Mouse (Mus musculus): ENCODE results near the gene 4930415O20Rik. TPM values are rescaled to one million over a fixed set of nuclear protein-coding genes. Genes with fewer than 3 reads are reported as not detected.
A peak's percentile ranks its signal among the peaks of the same experiment; 100 is the strongest.
"Not testable (repeated sequence)": the region's sequence is repeated elsewhere in the genome, so short reads cannot be mapped to it uniquely, and the experiment has no call there.

Gene 4930415O20Rik
- polyA plus RNA-seq, 1 experiment from 2014 or later: not detected

GRCm38 (mm10) chr15:98573293-98573692, 2.5 kb downstream of the 4930415O20Rik start:
- H3K27ac ChIP-seq: no peak overlapping the region
- ATAC-seq (ENCODE audit: low FRiP score): no peak
- H3K4me3 ChIP-seq (replicated peaks): no peak overlapping the region

GRCm38 (mm10) chr15:98579310-98579709, 8.5 kb downstream of the 4930415O20Rik start:
- no peak for ATAC-seq (ENCODE audit: low FRiP score)
- Histone ChIP-seq H3K9ac (no peak overlapping the region), H3K4me1 (no peaks in the 10 kb centered on the region), H3K4me3 (replicated peaks) (no peak overlapping the region), H3K4me2 (no peak overlapping the region), H3K27me3 (no peaks in the 10 kb centered on the region), H3K9me3 (no peaks in the 10 kb centered on the region), H3K27ac (no peak overlapping the region), H3K36me3 (replicated peaks) (no peaks in the 10 kb centered on the region)
- 93% methylated on average over 2 of the region's 2 CpGs for WGBS

More at GRCm38 (mm10) chr15:98573293-98573692, 2.5 kb downstream of the 4930415O20Rik start:
- Histone ChIP-seq H3K4me1 (peaks cover 10% of the 10 kb centered on the region), H3K36me3 (replicated peaks) (no peaks in the 10 kb centered on the region), H3K9me3 (no peaks in the 10 kb centered on the region), H3K4me2 (no peak overlapping the region), H3K9ac (no peak overlapping the region), H3K27me3 (no peaks in the 10 kb centered on the region)
- WGBS: 80% methylated on average over 4 of the region's 4 CpGs

GRCm38 (mm10) chr15:98579795-98580464, 9.1 kb downstream of the 4930415O20Rik start:
- ATAC-seq (ENCODE audit: low FRiP score): peak; percentile 86
- H3K4me3 ChIP-seq (replicated peaks): no peak overlapping the region
- H3K9ac ChIP-seq: no peak overlapping the region
- 0 out of 2 replicates have a peak, but pooled peaks cover 3% of the 10 kb centered on the region for H3K4me1 ChIP-seq
- WGBS: 36% methylated on average over 5 of the region's 5 CpGs
- no peaks in the 10 kb centered on the region for H3K27me3 ChIP-seq
- no peaks in the 10 kb centered on the region for H3K9me3 ChIP-seq
- H3K4me2 ChIP-seq: no peak overlapping the region
- no peaks in the 10 kb centered on the region for H3K36me3 ChIP-seq (replicated peaks)
- no peak overlapping the region for H3K27ac ChIP-seq

- no peaks in the 10 kb centered on the region for H3K27me3 ChIP-seq
- H3K4me1 ChIP-seq: 0 out of 2 replicates have a peak, but pooled peaks cover 3% of the 10 kb centered on the region
- H3K4me3 ChIP-seq (replicated peaks): no peak overlapping the region
- H3K9ac ChIP-seq: no peak overlapping the region
- H3K27ac ChIP-seq: no peak overlapping the region
- no peak overlapping the region for H3K4me2 ChIP-seq
- no peaks in the 10 kb centered on the region for H3K36me3 ChIP-seq (replicated peaks)
- H3K9me3 ChIP-seq: no peaks in the 10 kb centered on the region
- 86% methylated on average over 8 of the region's 8 CpGs for WGBS
- no peak for ATAC-seq (ENCODE audit: low FRiP score)
Measured at GRCm38 (mm10) chr15:98582410-98582809, 11.6 kb downstream of the 4930415O20Rik start.

- no peaks in the 10 kb centered on the region for H3K27me3 ChIP-seq
- 0 out of 2 replicates have a peak, but pooled peaks cover 3% of the 10 kb centered on the region for H3K4me1 ChIP-seq
- H3K36me3 ChIP-seq (replicated peaks): no peaks in the 10 kb centered on the region
- ATAC-seq (ENCODE audit: low FRiP score): no peak
- H3K4me3 ChIP-seq (replicated peaks): no peak overlapping the region
- 83% methylated on average over 8 of the region's 8 CpGs for WGBS
- no peak overlapping the region for H3K9ac ChIP-seq
- no peak overlapping the region for H3K4me2 ChIP-seq
- H3K9me3 ChIP-seq: no peaks in the 10 kb centered on the region
- no peak overlapping the region for H3K27ac ChIP-seq
Measured at GRCm38 (mm10) chr15:98582996-98583395, 12.2 kb downstream of the 4930415O20Rik start.

- Histone ChIP-seq H3K4me3 (replicated peaks) (no peak overlapping the region), H3K9ac (no peak overlapping the region), H3K9me3 (no peaks in the 10 kb centered on the region), H3K27me3 (no peaks in the 10 kb centered on the region), H3K27ac (no peak overlapping the region), H3K4me1 (0 out of 2 replicates have a peak, but pooled peaks cover 3% of the 10 kb centered on the region), H3K4me2 (no peak overlapping the region), H3K36me3 (replicated peaks) (peaks cover 18% of the 10 kb centered on the region)
- WGBS: 43% methylated on average over 7 of the region's 7 CpGs
- ATAC-seq (ENCODE audit: low FRiP score): no peak
Measured at GRCm38 (mm10) chr15:98585421-98585820, 14.6 kb downstream of the 4930415O20Rik start.

GRCm38 (mm10) chr15:98586141-98586540, 15.3 kb downstream of the 4930415O20Rik start:
- H3K4me2 ChIP-seq; H3K4me3 ChIP-seq (replicated peaks); H3K9ac ChIP-seq; H3K27ac ChIP-seq; H3K4me1 ChIP-seq; H3K27me3 ChIP-seq; H3K9me3 ChIP-seq; ATAC-seq (ENCODE audit: low FRiP score): not testable (repeated sequence)
- H3K36me3 ChIP-seq (replicated peaks): peaks cover 25% of the 10 kb centered on the region
- 87% methylated on average over 9 of the region's 9 CpGs for WGBS

GRCm38 (mm10) chr15:98587751-98588150, 16.9 kb downstream of the 4930415O20Rik start:
- Histone ChIP-seq H3K27me3 (no peaks in the 10 kb centered on the region), H3K36me3 (replicated peaks) (peaks cover 40% of the 10 kb centered on the region), H3K9ac (no peak overlapping the region), H3K4me3 (replicated peaks) (no peak overlapping the region), H3K4me2 (no peak overlapping the region), H3K9me3 (no peaks in the 10 kb centered on the region), H3K27ac (no peak overlapping the region), H3K4me1 (0 out of 2 replicates have a peak, but pooled peaks cover 3% of the 10 kb centered on the region)
- ATAC-seq (ENCODE audit: low FRiP score): no peak
- 93% methylated on average over 11 of the region's 11 CpGs for WGBS

GRCm38 (mm10) chr15:98589640-98590336, 19.0 kb downstream of the 4930415O20Rik start:
- Histone ChIP-seq H3K36me3 (replicated peaks) (peaks cover 61% of the 10 kb centered on the region), H3K4me3 (replicated peaks) (no peak overlapping the region), H3K4me2 (no peak overlapping the region), H3K27me3 (no peaks in the 10 kb centered on the region), H3K4me1 (0 out of 2 replicates have a peak, but pooled peaks cover 1% of the 10 kb centered on the region), H3K9ac (no peak overlapping the region), H3K27ac (no peak overlapping the region), H3K9me3 (no peaks in the 10 kb centered on the region)
- ATAC-seq (ENCODE audit: low FRiP score): no peak
- 83% methylated on average over 7 of the region's 7 CpGs for WGBS

GRCm38 (mm10) chr15:98591396-98591795, 20.6 kb downstream of the 4930415O20Rik start:
- no peak overlapping the region for H3K27ac ChIP-seq
- H3K36me3 ChIP-seq (replicated peaks): peaks cover 77% of the 10 kb centered on the region
- no peak overlapping the region for H3K4me2 ChIP-seq
- WGBS: 74% methylated on average over 4 of the region's 4 CpGs
- no peak for ATAC-seq (ENCODE audit: low FRiP score)
- H3K4me3 ChIP-seq (replicated peaks): no peak overlapping the region
- no peaks in the 10 kb centered on the region for H3K9me3 ChIP-seq
- H3K9ac ChIP-seq: no peak overlapping the region
- no peaks in the 10 kb centered on the region for H3K27me3 ChIP-seq
- H3K4me1 ChIP-seq: no peaks in the 10 kb centered on the region

- 85% methylated on average over 19 of the region's 19 CpGs for WGBS
- H3K4me3 ChIP-seq (replicated peaks): no peak overlapping the region
- ATAC-seq (ENCODE audit: low FRiP score): no peak
Measured at GRCm38 (mm10) chr15:98594193-98594592, 23.4 kb downstream of the 4930415O20Rik start.

GRCm38 (mm10) chr15:98595049-98595448, 24.2 kb downstream of the 4930415O20Rik start:
- Histone ChIP-seq H3K4me2 (no peak overlapping the region), H3K36me3 (replicated peaks) (peaks cover 97% of the 10 kb centered on the region), H3K27ac (no peak overlapping the region), H3K4me3 (replicated peaks) (no peak overlapping the region), H3K27me3 (no peaks in the 10 kb centered on the region), H3K4me1 (no peaks in the 10 kb centered on the region), H3K9me3 (no peaks in the 10 kb centered on the region), H3K9ac (no peak overlapping the region)
- 93% methylated on average over 5 of the region's 5 CpGs for WGBS
- ATAC-seq (ENCODE audit: low FRiP score): no peak

More at GRCm38 (mm10) chr15:98594193-98594592, 23.4 kb downstream of the 4930415O20Rik start:
- no peak overlapping the region for H3K27ac ChIP-seq
- H3K9me3 ChIP-seq: no peaks in the 10 kb centered on the region
- H3K36me3 ChIP-seq (replicated peaks): peaks cover 95% of the 10 kb centered on the region
- no peaks in the 10 kb centered on the region for H3K27me3 ChIP-seq
- no peak overlapping the region for H3K4me2 ChIP-seq
- H3K4me1 ChIP-seq: no peaks in the 10 kb centered on the region
- H3K9ac ChIP-seq: no peak overlapping the region
